Mouse (Mus musculus): ENCODE measurements at regions not wholly inside any gene's neighbourhood (a gene's known extent, or its start where the extent isn't known, plus 50 kb on each side); places are given as distances from the start of the nearest gene placed in this dataset.

GRCm38 (mm10) chr2:170945401-170946105 lies 213.9 kb downstream of the Dok5 start:
- DNase-seq (ENCODE audit: low spot score in 2 of 2), result peak in 1 of 2 experiments; percentile 41

GRCm38 (mm10) chr2:170946106-170946657 lies 214.6 kb downstream of the Dok5 start:
- peak in 1 of 2 experiments; percentile 56 for DNase-seq (ENCODE audit: low spot score in 2 of 2)

- DNase-seq (ENCODE audit: low spot score in 2 of 2), result peak in 1 of 2 experiments; percentile 6
Measured at GRCm38 (mm10) chr2:170947236-170947635, 215.6 kb downstream of the Dok5 start.

- peak in 1 of 2 experiments; percentile 52 for DNase-seq (ENCODE audit: low spot score in 2 of 2)
Measured at GRCm38 (mm10) chr2:170954626-170955025, 223.0 kb downstream of the Dok5 start.

DNA sequence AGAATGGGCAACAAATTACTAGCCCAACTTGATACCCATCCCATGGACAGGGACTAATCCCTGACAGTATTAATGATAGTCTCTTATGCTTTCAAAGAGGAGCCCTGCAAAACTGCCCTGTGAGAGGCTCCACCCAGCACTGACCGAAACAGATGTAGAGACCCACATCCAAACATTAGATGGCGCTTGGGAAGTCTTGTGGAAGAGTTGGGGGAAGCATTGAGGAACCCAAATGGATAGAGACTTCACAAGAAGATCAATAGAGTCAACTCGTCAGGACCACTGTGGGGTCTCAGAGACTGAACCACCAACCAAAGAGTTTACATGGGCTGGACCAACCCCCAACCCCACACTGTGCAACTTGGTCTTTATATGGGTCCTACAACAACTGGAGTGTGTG lies 225.2 kb downstream of the Dok5 start:
- no peak for DNase-seq (ENCODE audit: low spot score in 2 of 2)

DNA sequence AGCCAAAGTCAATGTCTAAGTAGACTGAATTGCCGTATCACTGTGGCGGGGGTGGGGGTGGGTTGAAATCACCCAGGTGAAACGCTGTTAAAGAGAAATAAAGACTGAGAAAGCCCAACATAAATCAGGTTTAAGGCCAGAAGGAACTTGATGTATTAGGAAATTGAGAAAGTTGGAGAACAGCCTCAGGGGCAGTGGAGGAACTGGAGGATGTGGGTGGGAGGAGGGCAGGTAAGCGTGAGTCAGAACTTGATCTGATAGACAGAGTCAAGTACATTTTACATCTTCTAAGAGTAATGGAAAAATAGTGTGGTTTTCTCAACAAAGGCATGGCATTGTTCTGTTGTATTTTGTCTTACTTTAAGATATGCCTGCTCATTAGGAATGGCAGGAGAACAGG lies 228.8 kb downstream of the Dok5 start:
- DNase-seq (ENCODE audit: low spot score in 2 of 2), result peak in 1 of 2 experiments; percentile 8

DNA sequence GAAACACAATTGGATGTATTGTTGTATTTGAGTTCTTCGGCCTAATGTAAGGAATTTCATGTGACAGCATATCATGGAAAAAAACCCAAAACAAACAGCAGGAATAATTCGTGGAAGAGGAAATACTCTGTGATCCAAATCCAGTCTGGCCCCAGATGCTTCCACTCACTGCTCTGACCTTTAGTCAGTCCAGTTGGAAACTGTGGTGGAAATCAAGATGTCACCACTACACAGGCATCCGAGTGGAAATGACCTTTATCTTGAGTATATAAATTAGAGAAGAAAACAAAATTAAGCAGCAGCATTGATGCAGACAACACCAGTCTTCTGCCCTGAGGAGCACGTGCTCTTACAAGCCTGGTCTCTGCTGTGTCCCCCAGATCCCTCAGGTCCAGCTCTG lies 230.9 kb downstream of the Dok5 start:
- peak in 1 of 2 experiments; percentile 36 for DNase-seq (ENCODE audit: low spot score in 2 of 2)

GRCm38 (mm10) chr2:170969430-170969829 lies 237.8 kb downstream of the Dok5 start:
- no peak for DNase-seq (ENCODE audit: low spot score in 2 of 2)

GRCm38 (mm10) chr2:170985357-170985756 lies 253.8 kb downstream of the Dok5 start:
- DNase-seq (ENCODE audit: low spot score in 2 of 2), result no peak

DNA sequence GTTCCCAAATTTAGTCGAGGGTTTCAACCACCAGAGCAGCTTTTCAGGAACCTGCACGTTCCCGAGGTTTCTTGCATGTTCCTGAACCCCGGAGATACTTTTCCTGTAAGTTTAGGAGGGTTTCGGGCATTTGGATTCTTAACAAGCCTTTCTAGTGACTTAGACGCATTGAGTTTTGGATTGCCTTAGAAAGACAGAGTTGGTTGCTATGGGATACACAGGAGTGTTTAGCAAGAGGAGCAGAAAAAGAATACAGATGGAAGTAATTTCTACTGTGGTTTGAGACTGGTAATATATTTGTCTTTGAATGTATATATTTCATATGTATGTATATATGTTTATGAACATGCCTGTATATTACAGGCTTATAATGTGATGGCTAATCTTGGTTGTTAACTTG lies 266.8 kb downstream of the Dok5 start:
- no peak for DNase-seq (ENCODE audit: low spot score in 2 of 2)

DNA sequence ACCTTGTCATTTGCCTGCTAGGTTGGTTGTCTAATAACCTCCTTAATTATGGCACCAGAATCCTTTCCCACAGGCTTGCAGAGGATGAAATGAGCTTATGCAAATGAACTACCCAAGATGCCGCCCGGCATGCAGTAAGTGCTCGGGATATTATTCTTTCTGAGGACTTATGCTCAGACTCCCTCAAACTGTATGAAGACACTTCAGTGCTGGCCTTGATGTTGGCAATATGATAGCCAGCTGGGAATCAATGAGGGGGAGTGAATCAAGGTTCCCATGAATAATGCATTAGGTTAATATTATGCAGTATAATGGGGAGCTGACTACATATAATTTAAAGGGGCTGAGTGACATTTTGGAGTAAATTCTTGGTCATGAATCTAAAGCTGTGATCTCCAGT lies 268.6 kb downstream of the Dok5 start:
- DNase-seq (ENCODE audit: low spot score in 2 of 2), result no peak

DNA sequence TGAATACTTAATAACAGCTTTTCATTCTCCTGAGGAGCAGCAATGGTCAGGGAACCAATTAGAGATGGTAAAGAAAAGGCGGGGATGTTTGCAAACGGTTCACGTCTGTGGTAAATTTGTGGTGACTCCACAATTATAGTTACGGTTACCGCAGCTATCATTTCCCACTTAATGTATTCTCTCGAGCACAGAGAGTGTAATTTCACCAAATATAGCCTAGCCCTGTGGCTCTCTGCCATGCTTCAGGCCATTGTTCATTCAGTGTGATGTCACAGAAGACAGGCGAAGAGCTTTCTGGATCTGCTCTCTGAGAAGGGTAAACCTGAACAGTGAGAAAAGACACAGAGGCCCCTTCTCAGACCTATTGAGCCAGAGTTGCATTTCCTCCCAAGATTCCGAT lies 296.9 kb downstream of the Dok5 start:
- no peak for DNase-seq (ENCODE audit: low spot score in 2 of 2)

Data from urinary bladder, postnatal 4 days (tissue).